Mouse (Mus musculus) liver, embryonic 15.5 days (tissue): ENCODE data around the gene Glt8d2. TPM values are rescaled to one million over a fixed set of nuclear protein-coding genes. Genes with fewer than 3 reads are reported as not detected.
A peak's percentile ranks its signal among the peaks of the same experiment; 100 is the strongest.

Experiments
- ATAC-seq: fragments of 200-750 bp; cut with Nextera tagmentation; 2 replicates; pipeline ENCODE4 v1.8.0; 2017; ENCODE audit warnings: moderate number of reproducible peaks, mild to moderate bottlenecking, moderate library complexity; ENCODE audit not compliant: insufficient read depth
- H3K27ac ChIP-seq: fragments of 300-500 bp; sonication (generic); replicated peaks from 2 replicates; pipeline ENCODE4 v1.5.1; 2015; ENCODE audit warnings: mild to moderate bottlenecking, inconsistent platforms
- H3K27me3 ChIP-seq: fragments of 300-500 bp; sonication (generic); 2 replicates; pipeline ENCODE4 v1.6.1; 2015; ENCODE audit warnings: mild to moderate bottlenecking, inconsistent platforms
- H3K36me3 ChIP-seq: fragments of 300-500 bp; sonication (generic); replicated peaks from 2 replicates; pipeline ENCODE4 v1.6.1; 2015; ENCODE audit warnings: moderate library complexity, mild to moderate bottlenecking, inconsistent platforms
- H3K4me1 ChIP-seq: fragments of 300-500 bp; sonication (generic); replicated peaks from 2 replicates; pipeline ENCODE4 v1.6.1; 2015; ENCODE audit warnings: inconsistent platforms
- H3K4me2 ChIP-seq: fragments of 300-500 bp; sonication (generic); 2 replicates; pipeline ENCODE4 v1.6.1; 2015; ENCODE audit warnings: moderate library complexity, mild to moderate bottlenecking, inconsistent platforms
- H3K4me3 ChIP-seq: fragments of 300-500 bp; sonication (generic); replicated peaks from 2 replicates; pipeline ENCODE4 v1.5.1; 2015; ENCODE audit warnings: mild to moderate bottlenecking, inconsistent platforms
- H3K9ac ChIP-seq: fragments of 300-500 bp; sonication (generic); 2 replicates; pipeline ENCODE4 v1.6.1; 2015; ENCODE audit warnings: moderate library complexity, mild to moderate bottlenecking, inconsistent platforms
- H3K9me3 ChIP-seq: fragments of 300-500 bp; sonication (generic); replicated peaks from 2 replicates; pipeline ENCODE4 v1.6.1; 2016; ENCODE audit warnings: inconsistent platforms
- WGBS: fragments of 180-500 bp; shearing (Covaris S2); methylation state at CpG from one replicate; pipeline ENCODE4 v1.1.7; 2015; ENCODE audit warnings: mixed read lengths; ENCODE audit not compliant: insufficient replicate concordance; 5-methylcytosine and 5-hydroxymethylcytosine counted together
- polyA plus RNA-seq: library from polyadenylated mRNA; unstranded; fragments of >200 nt; fragmentation: Nextera tagmentation; extraction: Ambion mirVana; gene quantifications from 2 replicates; pipeline ENCODE4 v1.2.1, GENCODE M21; 2015

Gene Glt8d2
- polyA plus RNA-seq = 0.55 and 0.63 TPM in 2 replicates

DNA sequence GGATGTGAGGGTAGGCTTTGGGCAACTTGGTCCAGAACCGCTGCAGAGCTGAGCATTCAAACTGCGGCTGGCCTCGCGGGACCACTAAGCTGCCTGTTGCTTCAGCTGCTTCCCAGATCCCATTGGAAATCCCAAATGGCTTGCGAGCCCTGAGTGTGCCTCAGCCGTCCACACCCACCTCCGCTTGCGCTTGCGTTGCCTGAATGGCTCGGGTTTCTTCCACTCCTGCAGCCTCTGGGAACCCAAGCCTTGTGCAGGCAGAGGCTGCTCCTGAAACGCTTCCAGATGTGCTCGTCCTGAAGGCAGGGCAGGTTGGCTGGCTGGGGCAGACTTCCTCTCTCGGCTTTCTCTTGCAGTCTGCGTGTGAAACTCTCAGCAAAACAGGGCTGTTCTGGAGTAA lies at the start of gene Glt8d2:
Glt8d2 (minus strand) TSS at position 157 of the 400 bp plus-strand sequence.
- Histone ChIP-seq H3K27me3 (peaks cover 27% of the 10 kb centered on the region), H3K9me3 (no peaks in the 10 kb centered on the region), H3K4me1 (peaks cover 11% of the 10 kb centered on the region), H3K4me2 (peak within 1 kb of the TSS; percentile 37), H3K27ac (no peak within 1 kb of the TSS), H3K4me3 (no peak within 1 kb of the TSS), H3K9ac (no peak within 1 kb of the TSS), H3K36me3 (no peaks in the 10 kb centered on the region)
- no peak for ATAC-seq
- WGBS = 6% methylated on average over 14 of the region's 14 CpGs

DNA sequence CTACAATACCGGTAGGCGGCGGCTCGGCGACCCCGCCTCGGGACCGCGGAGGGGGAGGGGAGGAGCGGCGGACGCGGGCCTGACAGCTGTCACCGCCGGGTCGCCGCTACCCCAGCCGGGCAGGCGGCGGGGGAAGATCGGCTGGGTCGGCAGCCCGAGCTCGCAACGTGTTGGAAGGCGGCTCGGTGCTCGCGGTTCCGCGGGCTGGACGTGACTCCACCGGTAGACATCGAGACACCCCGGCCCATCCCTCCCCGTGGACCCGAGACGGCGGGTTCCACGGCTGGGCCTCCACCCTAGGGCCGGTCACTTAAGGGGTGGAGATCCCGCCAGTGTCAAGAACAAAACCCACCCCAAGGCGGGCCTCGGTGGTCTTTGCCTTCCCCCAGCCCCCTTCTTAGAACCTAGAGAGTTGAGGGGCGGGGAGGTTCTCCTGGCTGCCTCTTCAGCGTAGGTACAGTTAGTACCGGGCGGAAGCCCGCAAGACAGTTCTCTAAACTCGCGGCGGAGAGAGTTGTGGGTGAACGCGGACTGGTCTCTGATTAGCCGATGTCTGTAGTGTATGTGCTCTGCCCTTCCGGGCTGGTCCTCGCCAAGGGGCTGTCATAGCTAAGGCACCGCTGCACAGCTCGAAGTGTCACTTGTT lies 9.0 kb upstream of the Glt8d2 start:
- Histone ChIP-seq H3K36me3 (peaks cover 14% of the 10 kb centered on the region), H3K4me2 (peak overlapping the region; percentile 84), H3K27me3 (no peaks in the 10 kb centered on the region), H3K4me3 (peak overlapping the region; percentile 92), H3K4me1 (peaks cover 40% of the 10 kb centered on the region), H3K27ac (peak overlapping the region; percentile 70), H3K9ac (peak overlapping the region; percentile 77), H3K9me3 (no peaks in the 10 kb centered on the region)
- ATAC-seq = peak; percentile 66
- under 1% methylated on average over 59 of the region's 59 CpGs for WGBS

DNA sequence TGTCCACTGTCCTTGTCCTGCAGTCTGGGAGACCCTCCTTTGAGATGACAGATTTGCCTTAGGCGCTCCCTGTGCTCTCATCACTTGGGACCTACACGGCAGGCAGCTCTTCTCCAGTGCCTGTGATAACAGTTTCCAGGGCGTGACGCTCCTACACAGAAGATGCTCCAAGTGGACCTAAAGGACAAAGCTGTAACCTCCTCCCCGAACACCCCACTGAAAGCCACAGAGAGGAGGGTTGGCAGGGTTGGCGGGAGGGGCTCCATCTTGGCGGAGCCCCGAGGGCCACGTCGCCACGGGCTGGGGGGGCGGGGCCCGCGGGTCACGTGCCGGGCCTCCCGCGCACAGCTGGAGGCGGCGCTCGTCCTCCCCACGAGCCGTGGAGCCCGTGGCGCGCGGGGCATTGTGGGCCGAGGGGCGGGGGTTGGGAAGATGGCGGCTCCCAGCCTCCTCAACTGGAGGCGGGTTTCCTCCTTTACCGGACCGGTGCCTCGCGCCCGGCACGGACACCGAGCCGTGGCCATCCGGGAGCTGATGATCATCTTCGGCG lies 8.3 kb upstream of the Glt8d2 start:
- WGBS = 2% methylated on average over 40 of the region's 42 CpGs
- peak overlapping the region; percentile 70 for H3K27ac ChIP-seq
- peak overlapping the region; percentile 92 for H3K4me3 ChIP-seq
- H3K4me1 ChIP-seq = peaks cover 40% of the 10 kb centered on the region
- no peaks in the 10 kb centered on the region for H3K9me3 ChIP-seq
- no peaks in the 10 kb centered on the region for H3K27me3 ChIP-seq
- ATAC-seq = peak; percentile 93
- peak overlapping the region; percentile 77 for H3K9ac ChIP-seq
- H3K4me2 ChIP-seq = peak overlapping the region; percentile 84
- H3K36me3 ChIP-seq = peaks cover 10% of the 10 kb centered on the region

GRCm38 (mm10) chr10:82697305-82697898 lies 7.0 kb upstream of the Glt8d2 start:
- H3K27ac ChIP-seq = peak overlapping the region; percentile 33; the same call in 1 of the 2 replicates
- H3K4me3 ChIP-seq = no peak overlapping the region
- no peak for ATAC-seq
- peaks cover 40% of the 10 kb centered on the region for H3K4me1 ChIP-seq
- H3K4me2 ChIP-seq = peak overlapping the region; percentile 7; the same call in 1 of the 2 replicates
- 44% methylated on average over 3 of the region's 3 CpGs for WGBS
- no peaks in the 10 kb centered on the region for H3K27me3 ChIP-seq
- H3K9ac ChIP-seq = no peak overlapping the region
- no peaks in the 10 kb centered on the region for H3K9me3 ChIP-seq
- peaks cover 10% of the 10 kb centered on the region; the same call in 1 of the 2 replicates for H3K36me3 ChIP-seq

DNA sequence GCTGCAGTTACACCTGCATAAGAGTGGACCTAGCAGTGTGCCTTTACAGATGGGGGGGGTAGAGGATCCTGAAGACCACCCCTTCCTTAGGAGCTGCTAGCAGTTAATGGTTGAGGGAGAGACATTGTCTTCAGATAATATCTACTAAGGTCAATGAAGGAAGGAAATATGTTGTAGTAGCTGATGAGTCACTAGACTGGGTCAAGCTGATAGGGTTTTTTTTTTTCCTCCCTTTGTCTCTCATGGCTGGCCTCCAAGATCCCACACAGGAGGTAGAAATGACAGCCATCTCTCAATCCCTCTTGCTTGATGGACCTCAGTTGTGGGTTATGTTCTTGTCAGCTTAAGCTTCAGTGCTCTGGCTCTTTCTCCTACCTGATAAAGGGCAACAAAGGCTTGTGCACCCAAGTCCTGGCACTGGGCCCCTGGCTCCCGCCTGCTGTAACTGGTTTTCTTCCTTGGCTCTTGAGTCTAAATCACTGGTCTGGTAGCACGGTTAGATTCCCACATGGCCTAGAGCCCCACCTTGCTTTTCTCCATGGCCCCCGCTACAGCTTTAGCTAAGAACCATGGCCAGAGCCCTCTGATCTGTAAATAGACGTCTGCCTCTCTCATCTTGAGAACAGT lies 6.1 kb upstream of the Glt8d2 start:
- H3K4me2 ChIP-seq = no peak overlapping the region
- H3K4me1 ChIP-seq = peaks cover 40% of the 10 kb centered on the region
- H3K27ac ChIP-seq = no peak overlapping the region; the same call in 1 of the 2 replicates
- WGBS = 17% methylated on average over 4 of the region's 4 CpGs
- no peak for ATAC-seq
- H3K9ac ChIP-seq = no peak overlapping the region
- 0 out of 2 replicates have a peak, but pooled peaks cover 4% of the 10 kb centered on the region for H3K36me3 ChIP-seq
- no peaks in the 10 kb centered on the region for H3K9me3 ChIP-seq
- peaks cover 5% of the 10 kb centered on the region; the same call in 1 of the 2 replicates for H3K27me3 ChIP-seq
- no peak overlapping the region for H3K4me3 ChIP-seq

DNA sequence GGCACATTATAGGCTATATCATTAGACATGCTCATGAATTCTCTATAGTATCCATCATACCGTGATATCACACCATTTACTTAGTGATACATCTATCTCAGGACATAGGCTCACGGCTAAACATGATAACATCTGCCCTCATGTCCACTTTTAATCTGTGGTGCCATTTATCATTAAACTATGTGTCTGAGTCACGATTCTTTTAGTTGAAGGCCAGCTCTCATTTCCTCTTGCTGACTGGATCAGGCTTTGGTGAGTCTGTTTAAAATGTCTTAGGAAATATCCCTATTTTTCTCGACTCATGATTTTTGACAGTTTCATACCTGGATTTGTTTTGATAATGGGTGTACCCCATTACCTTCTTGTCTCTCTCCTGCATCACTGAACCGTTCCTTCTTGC lies 5.5 kb upstream of the Glt8d2 start, which contains the start of gene Hcfc2:
Hcfc2 (plus strand) TSS at position 205 of the 400 bp plus-strand sequence.
- Histone ChIP-seq H3K4me1 (peaks cover 40% of the 10 kb centered on the region), H3K27me3 (peaks cover 11% of the 10 kb centered on the region), H3K9me3 (no peaks in the 10 kb centered on the region), H3K27ac (no peak within 1 kb of the TSS; the same call in 1 of the 2 replicates), H3K4me2 (no peak within 1 kb of the TSS), H3K36me3 (no peaks in the 10 kb centered on the region), H3K9ac (no peak within 1 kb of the TSS), H3K4me3 (no peak within 1 kb of the TSS)
- 26% methylated on average over 5 of the region's 5 CpGs for WGBS
- no peak for ATAC-seq

DNA sequence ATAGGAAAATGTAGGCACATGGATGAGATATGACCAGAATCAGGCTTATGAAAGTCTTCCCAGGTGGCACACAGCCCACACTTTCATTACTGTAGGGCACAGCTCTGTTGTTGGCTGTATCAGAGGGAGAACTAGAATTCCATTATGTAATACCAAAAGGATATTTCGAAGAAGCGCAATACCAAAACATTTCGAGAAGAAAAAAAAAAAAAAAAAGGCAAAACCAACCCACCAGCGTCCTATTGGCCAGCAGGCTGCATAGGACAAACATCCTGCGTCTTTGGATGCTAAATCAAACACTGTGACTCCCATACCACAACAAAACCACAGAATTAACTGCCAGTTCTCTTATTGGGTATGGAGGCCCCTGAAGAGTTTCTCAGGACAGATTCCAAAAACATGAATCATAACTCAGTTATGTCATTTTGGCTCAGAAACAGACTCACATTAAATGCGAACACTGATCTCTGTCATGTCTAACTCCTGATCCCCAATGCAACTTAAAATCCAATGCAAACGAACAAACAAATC lies 704 bp downstream of the Glt8d2 start:
- H3K4me1 ChIP-seq = peaks cover 18% of the 10 kb centered on the region
- H3K4me3 ChIP-seq = no peak overlapping the region
- no peak for ATAC-seq
- no peak overlapping the region for H3K9ac ChIP-seq
- peaks cover 27% of the 10 kb centered on the region for H3K27me3 ChIP-seq
- H3K4me2 ChIP-seq = no peak overlapping the region
- H3K9me3 ChIP-seq = no peaks in the 10 kb centered on the region
- WGBS = 44% methylated on average over 7 of the region's 7 CpGs
- no peak overlapping the region for H3K27ac ChIP-seq
- no peaks in the 10 kb centered on the region for H3K36me3 ChIP-seq

GRCm38 (mm10) chr10:82685440-82685839 lies 5.0 kb downstream of the Glt8d2 start:
- WGBS = 22% methylated on average over 2 of the region's 2 CpGs
- H3K9me3 ChIP-seq = no peaks in the 10 kb centered on the region
- H3K36me3 ChIP-seq = no peaks in the 10 kb centered on the region
- no peak overlapping the region for H3K4me2 ChIP-seq
- ATAC-seq = peak; percentile 84
- H3K4me3 ChIP-seq = no peak overlapping the region
- H3K27me3 ChIP-seq = peaks cover 11% of the 10 kb centered on the region
- H3K4me1 ChIP-seq = peaks cover 16% of the 10 kb centered on the region
- H3K9ac ChIP-seq = no peak overlapping the region
- H3K27ac ChIP-seq = no peak overlapping the region

DNA sequence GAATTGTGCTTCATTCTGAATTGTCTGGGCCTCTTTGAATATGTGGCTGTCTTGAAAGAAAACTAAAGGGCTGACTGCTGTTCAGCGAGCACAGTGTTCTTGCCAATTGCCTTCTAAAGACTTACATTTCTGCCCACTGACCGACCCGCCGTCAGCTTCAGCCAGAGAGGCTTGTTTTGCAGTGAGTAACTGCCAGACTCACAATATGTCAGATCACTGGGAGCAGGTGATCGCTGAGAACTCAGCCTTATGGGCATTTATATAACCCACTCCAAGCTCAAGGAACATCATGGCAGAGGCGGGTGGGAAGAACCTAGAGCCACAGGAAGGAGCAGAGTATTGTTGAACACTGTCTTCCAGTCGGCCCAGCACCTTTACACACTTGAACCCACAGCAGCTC lies 8.8 kb downstream of the Glt8d2 start:
- H3K4me2 ChIP-seq = no peak overlapping the region
- H3K27ac ChIP-seq = no peak overlapping the region
- 0 out of 2 replicates have a peak, but pooled peaks cover 5% of the 10 kb centered on the region for H3K27me3 ChIP-seq
- whole genome bisulfite sequencing = 68% methylated on average over 7 of the region's 7 CpGs
- H3K4me1 ChIP-seq = peaks cover 12% of the 10 kb centered on the region
- no peak overlapping the region for H3K9ac ChIP-seq
- no peaks in the 10 kb centered on the region for H3K36me3 ChIP-seq
- no peaks in the 10 kb centered on the region for H3K9me3 ChIP-seq
- no peak overlapping the region for H3K4me3 ChIP-seq
- no peak for ATAC-seq

- Histone ChIP-seq H3K27ac (no peak overlapping the region), H3K4me1 (peaks cover 11% of the 10 kb centered on the region), H3K36me3 (no peaks in the 10 kb centered on the region), H3K9ac (no peak overlapping the region), H3K4me3 (no peak overlapping the region), H3K4me2 (no peak overlapping the region), H3K27me3 (0 out of 2 replicates have a peak, but pooled peaks cover 6% of the 10 kb centered on the region), H3K9me3 (no peaks in the 10 kb centered on the region)
- no peak for ATAC-seq
- 72% methylated on average over 5 of the region's 5 CpGs for WGBS
Measured at GRCm38 (mm10) chr10:82680769-82681168, 9.7 kb downstream of the Glt8d2 start.

GRCm38 (mm10) chr10:82676949-82677348 lies 13.5 kb downstream of the Glt8d2 start:
- H3K27ac ChIP-seq = no peak overlapping the region
- H3K4me1 ChIP-seq = no peaks in the 10 kb centered on the region
- no peak overlapping the region for H3K9ac ChIP-seq
- H3K4me2 ChIP-seq = no peak overlapping the region
- H3K4me3 ChIP-seq = no peak overlapping the region
- ATAC-seq = no peak
- no peaks in the 10 kb centered on the region for H3K9me3 ChIP-seq
- H3K27me3 ChIP-seq = 0 out of 2 replicates have a peak, but pooled peaks cover 6% of the 10 kb centered on the region
- WGBS = 61% methylated on average over 6 of the region's 6 CpGs
- H3K36me3 ChIP-seq = no peaks in the 10 kb centered on the region
